Mouse (Mus musculus): ENCODE measurements around the gene Cfap61.

GRCm38 (mm10) chr2:146105341-146105740 is 170.8 kb downstream of the Cfap61 start:
- no peak for TF ChIP-seq POLR2A (IDR thresholded peaks at IDR 0.05; ENCODE audit: low read depth, low read length)
- no peak for TF ChIP-seq CTCF (IDR thresholded peaks at IDR 0.05; ENCODE audit: borderline replicate concordance, insufficient read depth, low read length)

All from embryonic fibroblast, embryonic 13.5 days (primary cell).